Mouse (Mus musculus) kidney, adult 9 months (tissue): ENCODE results near the gene Id3.
A peak's percentile ranks its signal among the peaks of the same experiment; 100 is the strongest.
"Not testable (repeated sequence)": the region's sequence is repeated elsewhere in the genome, so short reads cannot be mapped to it uniquely, and the experiment has no call there.

Source experiments
- DNase-seq: peaks from one replicate; pipeline ENCODE4 v3.0.0; 2022

Gene Id3

GRCm38 (mm10) chr4:136143193-136143976 is at the start of gene Id3:
TSS of gene Id3 (plus strand) at chr4:136143497.
- DNase-seq, result peak; percentile 98

GRCm38 (mm10) chr4:136094519-136095219 is 48.6 kb upstream of the Id3 start:
- no peak for DNase-seq

- no peak for DNase-seq
Observed at GRCm38 (mm10) chr4:136095490-136096105, 47.7 kb upstream of the Id3 start.

- no peak for DNase-seq
Observed at GRCm38 (mm10) chr4:136096446-136097113, 46.7 kb upstream of the Id3 start.

GRCm38 (mm10) chr4:136098446-136098845 is 44.9 kb upstream of the Id3 start:
- no peak for DNase-seq

GRCm38 (mm10) chr4:136100396-136101070 is 42.8 kb upstream of the Id3 start:
- no peak for DNase-seq

GRCm38 (mm10) chr4:136101753-136102152 is 41.5 kb upstream of the Id3 start:
- not testable (repeated sequence) for DNase-seq

- DNase-seq, result peak; percentile 62
Observed at GRCm38 (mm10) chr4:136104590-136105337, 38.5 kb upstream of the Id3 start.

- DNase-seq, result peak; percentile 77
Observed at GRCm38 (mm10) chr4:136106880-136107301, 36.4 kb upstream of the Id3 start.

- DNase-seq, result no peak
Observed at GRCm38 (mm10) chr4:136109153-136109552, 34.1 kb upstream of the Id3 start.

- no peak for DNase-seq
Observed at GRCm38 (mm10) chr4:136109941-136110900, 33.1 kb upstream of the Id3 start.

- DNase-seq, result no peak
Observed at GRCm38 (mm10) chr4:136112344-136112743, 31.0 kb upstream of the Id3 start.

GRCm38 (mm10) chr4:136114747-136115146 is 28.6 kb upstream of the Id3 start:
- DNase-seq, result no peak

GRCm38 (mm10) chr4:136117022-136117421 is 26.3 kb upstream of the Id3 start:
- DNase-seq, result peak; percentile 43

GRCm38 (mm10) chr4:136120041-136120440 is 23.3 kb upstream of the Id3 start:
- peak; percentile 40 for DNase-seq

GRCm38 (mm10) chr4:136121158-136121557 is 22.1 kb upstream of the Id3 start:
- no peak for DNase-seq

GRCm38 (mm10) chr4:136121844-136122468 is 21.3 kb upstream of the Id3 start:
- no peak for DNase-seq

GRCm38 (mm10) chr4:136123111-136123791 is 20.0 kb upstream of the Id3 start:
- DNase-seq, result peak; percentile 53

- DNase-seq, result no peak
Observed at GRCm38 (mm10) chr4:136123792-136124161, 19.5 kb upstream of the Id3 start.

GRCm38 (mm10) chr4:136124581-136124980 is 18.7 kb upstream of the Id3 start:
- no peak for DNase-seq
